ENCODE assay signal across 42 mouse cellular contexts in genomic region chr7:13263851-13264250, GRCm38 (mm10). TPM values are rescaled to one million over a fixed set of nuclear protein-coding genes. Genes with fewer than 3 reads are reported as not detected.
DNase-seq lines count a peak whose midpoint lies in the region; ATAC-seq and TF ChIP-seq lines count a peak whose summit lies in the region.
"Had no signal": no experiment of that assay in that cellular context is flagged by ENCODE, and none has a peak within 500 bp of the region (broad histone marks: within the 10 kb centered on the region; RNA-seq: fewer than 3 reads in every experiment).

No protein-coding gene starts in this region.

- no peaks in the 10 kb centered on the region for H3K9me3 ChIP-seq in neural tube, embryonic 13.5 days
- no peaks in the 10 kb centered on the region for H3K9me3 ChIP-seq in neural tube, embryonic 15.5 days (replicated peaks)
- H3K9me3 ChIP-seq in forebrain, postnatal 0 days (ENCODE audit: low read length): no peaks in the 10 kb centered on the region
- no peaks in the 10 kb centered on the region for H3K9me3 ChIP-seq in intestine, embryonic 15.5 days
- H3K9me3 ChIP-seq: embryonic facial prominence, embryonic 13.5 days; heart, embryonic 13.5 days; hindbrain, embryonic 15.5 days; liver, embryonic 12.5 days; midbrain, embryonic 15.5 days; stomach, embryonic 15.5 days had no signal

- TF ChIP-seq CTCF in forebrain, postnatal 0 days (IDR thresholded peaks at IDR 0.05; ENCODE audit: low read depth): no peak

- DNase-seq in frontal cortex, postnatal 36 days (ENCODE audit: low spot score in 2 of 2): no peak
- peak; percentile 22 for DNase-seq in NIH3T3 (ENCODE audit: low read depth)
- no peak for DNase-seq in forebrain, postnatal 0 days
- DNase-seq: adrenal gland, postnatal 25 days; cerebellum, adult 18-20 months; gastrocnemius, adult 2 months; gastrocnemius, postnatal 36 days; heart, adult 2 months; heart, postnatal 10 days; kidney, adult 2 months; kidney, postnatal 36 days; layer of hippocampus, postnatal 36 days; left cerebral cortex, postnatal 4 days; liver, postnatal 0 days; right cerebral cortex, postnatal 14 days; thymus, postnatal 36 days had no signal

- H3K4me2 ChIP-seq in neural tube, embryonic 13.5 days: no peak overlapping the region
- H3K4me2 ChIP-seq in neural tube, embryonic 15.5 days: no peak overlapping the region
- no peak overlapping the region for H3K4me2 ChIP-seq in forebrain, postnatal 0 days (ENCODE audit: low read depth)
- no peak overlapping the region for H3K4me2 ChIP-seq in intestine, embryonic 15.5 days (replicated peaks)
- H3K4me2 ChIP-seq: embryonic facial prominence, embryonic 13.5 days; heart, embryonic 13.5 days; hindbrain, embryonic 15.5 days; liver, embryonic 12.5 days; midbrain, embryonic 15.5 days; stomach, embryonic 15.5 days had no signal

- WGBS in neural tube, embryonic 13.5 days: 77% methylated on average over 5 of the region's 5 CpGs
- 79% methylated on average over 5 of the region's 5 CpGs for WGBS in neural tube, embryonic 15.5 days
- 87% methylated on average over 5 of the region's 5 CpGs for WGBS in forebrain, postnatal 0 days
- WGBS in intestine, embryonic 15.5 days: 76% methylated on average over 5 of the region's 5 CpGs

- H3K4me1 ChIP-seq in neural tube, embryonic 13.5 days (replicated peaks): no peaks in the 10 kb centered on the region; the same call in 1 of the 2 replicates
- peaks cover 3% of the 10 kb centered on the region; the same call in 1 of the 2 replicates for H3K4me1 ChIP-seq in neural tube, embryonic 15.5 days
- H3K4me1 ChIP-seq in forebrain, postnatal 0 days (ENCODE audit: insufficient read depth): no peaks in the 10 kb centered on the region
- no peaks in the 10 kb centered on the region for H3K4me1 ChIP-seq in intestine, embryonic 15.5 days (replicated peaks)
- H3K4me1 ChIP-seq: embryonic facial prominence, embryonic 13.5 days; heart, embryonic 13.5 days; hindbrain, embryonic 10.5 days; hindbrain, embryonic 15.5 days; liver, embryonic 12.5 days; midbrain, embryonic 15.5 days; stomach, embryonic 15.5 days had no signal

- H3K4me3 ChIP-seq in neural tube, embryonic 13.5 days: no peak overlapping the region
- no peak overlapping the region for H3K4me3 ChIP-seq in neural tube, embryonic 15.5 days (replicated peaks)
- H3K4me3 ChIP-seq in forebrain, postnatal 0 days (ENCODE audit: low read depth, low read length): no peak overlapping the region
- no peak overlapping the region for H3K4me3 ChIP-seq in intestine, embryonic 15.5 days (replicated peaks)
- H3K4me3 ChIP-seq: embryonic facial prominence, embryonic 13.5 days; gastrocnemius, adult 2 months; heart, adult 2 months; heart, embryonic 13.5 days; hindbrain, embryonic 10.5 days; hindbrain, embryonic 15.5 days; liver, embryonic 12.5 days; midbrain, embryonic 15.5 days; stomach, embryonic 15.5 days had no signal

- ATAC-seq in frontal cortex, adult (ENCODE audit: low TSS enrichment): peak; percentile 20; the same call in 1 of the 2 replicates
- peak; percentile 28; the same call in 1 of the 2 replicates for ATAC-seq in neural tube, embryonic 13.5 days (ENCODE audit: low read depth)
- ATAC-seq in neural tube, embryonic 15.5 days (ENCODE audit: low FRiP score): no peak
- ATAC-seq in forebrain, postnatal 0 days: 0 out of 2 replicates have a peak, but pooled peaks have one; percentile 30
- ATAC-seq in intestine, embryonic 15.5 days: no peak
- ATAC-seq: liver, embryonic 12.5 days; liver, postnatal 0 days; lung, postnatal 0 days; midbrain, embryonic 15.5 days had no signal

- H3K27me3 ChIP-seq in neural tube, embryonic 13.5 days: no peaks in the 10 kb centered on the region
- H3K27me3 ChIP-seq in neural tube, embryonic 15.5 days (replicated peaks): no peaks in the 10 kb centered on the region
- H3K27me3 ChIP-seq in forebrain, postnatal 0 days (ENCODE audit: insufficient read depth, low read length): no peaks in the 10 kb centered on the region
- no peaks in the 10 kb centered on the region for H3K27me3 ChIP-seq in intestine, embryonic 15.5 days (replicated peaks)
- H3K27me3 ChIP-seq: CH12.LX; embryonic facial prominence, embryonic 13.5 days; hindbrain, embryonic 15.5 days; midbrain, embryonic 15.5 days; stomach, embryonic 15.5 days had no signal

- H3K27ac ChIP-seq in neural tube, embryonic 13.5 days (replicated peaks): no peak overlapping the region
- H3K27ac ChIP-seq in neural tube, embryonic 15.5 days (replicated peaks): no peak overlapping the region
- H3K27ac ChIP-seq in forebrain, postnatal 0 days (ENCODE audit: low read depth, low read length): no peak overlapping the region
- H3K27ac ChIP-seq in intestine, embryonic 15.5 days: no peak overlapping the region
- H3K27ac ChIP-seq: embryonic facial prominence, embryonic 13.5 days; gastrocnemius, adult 2 months; heart, adult 2 months; heart, embryonic 13.5 days; hindbrain, embryonic 10.5 days; hindbrain, embryonic 15.5 days; liver, embryonic 12.5 days; macrophage; midbrain, embryonic 15.5 days; stomach, embryonic 15.5 days had no signal

- H3K36me3 ChIP-seq in neural tube, embryonic 13.5 days: peaks cover 19% of the 10 kb centered on the region
- H3K36me3 ChIP-seq in neural tube, embryonic 15.5 days: no peaks in the 10 kb centered on the region; the same call in 1 of the 2 replicates
- peaks cover 8% of the 10 kb centered on the region for H3K36me3 ChIP-seq in forebrain, postnatal 0 days (ENCODE audit: insufficient read depth)
- no peaks in the 10 kb centered on the region for H3K36me3 ChIP-seq in intestine, embryonic 15.5 days
- H3K36me3 ChIP-seq: liver, embryonic 12.5 days; midbrain, embryonic 15.5 days; stomach, embryonic 15.5 days had no signal

- no peak overlapping the region for H3K9ac ChIP-seq in neural tube, embryonic 13.5 days
- H3K9ac ChIP-seq in neural tube, embryonic 15.5 days (replicated peaks): no peak overlapping the region
- no peak overlapping the region for H3K9ac ChIP-seq in forebrain, postnatal 0 days
- H3K9ac ChIP-seq in intestine, embryonic 15.5 days: no peak overlapping the region
- H3K9ac ChIP-seq: embryonic facial prominence, embryonic 13.5 days; heart, embryonic 13.5 days; hindbrain, embryonic 15.5 days; liver, embryonic 12.5 days; liver, postnatal 0 days; midbrain, embryonic 15.5 days; stomach, embryonic 15.5 days had no signal

RNA-seq across cellular contexts. Expression of gene Lig1, which starts 13.2 kb away (rescaled TPM):
- polyA plus RNA-seq in neural tube, embryonic 13.5 days (2015; fragmentation: Nextera tagmentation; extraction: Ambion mirVana): 31.7 and 37.7 TPM in 2 replicates
- polyA plus RNA-seq in neural tube, embryonic 15.5 days (2015; fragmentation: Nextera tagmentation; extraction: Ambion mirVana): 29.5 and 48.4 TPM in 2 replicates
- 9.6 and 10.3 TPM in 2 replicates for total RNA-seq in forebrain, postnatal 0 days (2014; rRNA removed)
- polyA plus RNA-seq in forebrain, postnatal 0 days (2015; fragmentation: Nextera tagmentation; extraction: Ambion mirVana): 20.3 and 26.2 TPM in 2 replicates
- polyA plus RNA-seq in intestine, embryonic 15.5 days (2015; fragmentation: Nextera tagmentation; extraction: Ambion mirVana): 87.2 and 89.2 TPM in 2 replicates

RNA-seq across cellular contexts. Expression of gene Zswim9, which starts 14.7 kb away (rescaled TPM):
- 11.7 and 20.4 TPM in 2 replicates for polyA plus RNA-seq in neural tube, embryonic 13.5 days (2015; fragmentation: Nextera tagmentation; extraction: Ambion mirVana)
- polyA plus RNA-seq in neural tube, embryonic 15.5 days (2015; fragmentation: Nextera tagmentation; extraction: Ambion mirVana): 9.4 and 9.6 TPM in 2 replicates
- 8.9 and 15.3 TPM in 2 replicates for total RNA-seq in forebrain, postnatal 0 days (2014; rRNA removed)
- polyA plus RNA-seq in forebrain, postnatal 0 days (2015; fragmentation: Nextera tagmentation; extraction: Ambion mirVana): 5.0 and 8.2 TPM in 2 replicates
- polyA plus RNA-seq in intestine, embryonic 15.5 days (2015; fragmentation: Nextera tagmentation; extraction: Ambion mirVana): 6.9 and 7.1 TPM in 2 replicates

RNA-seq across cellular contexts. Expression of gene Vmn1r89, which starts 51.0 kb away (rescaled TPM):
- polyA plus RNA-seq in neural tube, embryonic 13.5 days (2015; fragmentation: Nextera tagmentation; extraction: Ambion mirVana): not detected in 2 replicates
- polyA plus RNA-seq in neural tube, embryonic 15.5 days (2015; fragmentation: Nextera tagmentation; extraction: Ambion mirVana): not detected in 2 replicates
- not detected in 2 replicates for total RNA-seq in forebrain, postnatal 0 days (2014; rRNA removed)
- not detected in 2 replicates for polyA plus RNA-seq in forebrain, postnatal 0 days (2015; fragmentation: Nextera tagmentation; extraction: Ambion mirVana)
- polyA plus RNA-seq in intestine, embryonic 15.5 days (2015; fragmentation: Nextera tagmentation; extraction: Ambion mirVana): not detected in 2 replicates
- total RNA-seq: adrenal gland, adult 18-20 months; adrenal gland, postnatal 25 days; CH12.LX; common myeloid progenitor, adult 5-6 weeks; ES-E14; gastrocnemius, adult 2 months; gastrocnemius, postnatal 36 days; heart, adult 2 months; heart, postnatal 10 days; layer of hippocampus, adult 8-10 months; layer of hippocampus, postnatal 36 days; left cerebral cortex, postnatal 4 days; megakaryocyte-erythroid progenitor cell, adult 5-6 weeks had no signal
- polyA plus RNA-seq: brain, embryonic 14.5 days; C2C12; embryonic facial prominence, embryonic 13.5 days; frontal cortex, adult 2 months; heart, adult 2 months; heart, embryonic 13.5 days; hindbrain, embryonic 10.5 days; hindbrain, embryonic 15.5 days; intestine, embryonic 14.5 days; kidney, adult 2 months; kidney, embryonic 16.5 days; limb, embryonic 14.5 days; liver, embryonic 12.5 days; liver, postnatal 0 days; lung, postnatal 0 days; macrophage; midbrain, embryonic 15.5 days; neural tube, embryonic 11.5 days; stomach, embryonic 15.5 days had no signal

Comparison
In these comparisons a context has a peak if more than half of its experiments do, and no peak if none do; other contexts are left out.
1. ATAC-seq: peak in frontal cortex, adult (single experiment), neural tube, embryonic 13.5 days (single experiment) and forebrain, postnatal 0 days (single experiment); none in neural tube, embryonic 15.5 days (single experiment) and intestine, embryonic 15.5 days (single experiment).